Mouse (Mus musculus): Measurements from ENCODE around the gene Zfp385c.

- TF ChIP-seq CTCF (IDR thresholded peaks at IDR 0.05; ENCODE audit: low read depth, low read length) (no peak), POLR2A (IDR thresholded peaks at IDR 0.05; ENCODE audit: borderline replicate concordance, low read depth, low read length) (no peak)
These were observed 49.1 kb upstream of the Zfp385c start for GRCm38 (mm10) chr11:100741348-100741747.
